Mouse (Mus musculus): Measurements from ENCODE around the gene Vmn2r7. TPM values are rescaled to one million over a fixed set of nuclear protein-coding genes. Genes with fewer than 3 reads are reported as not detected.
"Not testable (repeated sequence)": the region's sequence is repeated elsewhere in the genome, so short reads cannot be mapped to it uniquely, and the experiment has no call there.

The Vmn2r7 gene
- not detected in 2 replicates for polyA plus RNA-seq (2014; fragmentation: Nextera tagmentation; extraction: Ambion mirVana)

GRCm38 (mm10) chr3:64844665-64845064, at the start of gene Vmn2r7:
Gene Vmn2r7, minus strand, starts transcription at chr3:64844765.
- H3K4me1 ChIP-seq (ENCODE audit: control insufficient read depth, insufficient read depth, low read length); H3K9me3 ChIP-seq (ENCODE audit: control insufficient read depth, low read length); DNase-seq (ENCODE audit: low spot score); H3K4me2 ChIP-seq (ENCODE audit: low read depth, low read length); H3K27ac ChIP-seq (replicated peaks; ENCODE audit: low read depth, low read length); H3K4me3 ChIP-seq (ENCODE audit: low read depth, low read length); ATAC-seq (ENCODE audit: low read depth); H3K9ac ChIP-seq (ENCODE audit: low read depth, low read length); H3K27me3 ChIP-seq (replicated peaks; ENCODE audit: control insufficient read depth, insufficient read depth, low read length); H3K36me3 ChIP-seq (ENCODE audit: control insufficient read depth, insufficient read depth, low read length): not testable (repeated sequence)
- 79% methylated on average over 2 of the region's 3 CpGs for WGBS

DNA sequence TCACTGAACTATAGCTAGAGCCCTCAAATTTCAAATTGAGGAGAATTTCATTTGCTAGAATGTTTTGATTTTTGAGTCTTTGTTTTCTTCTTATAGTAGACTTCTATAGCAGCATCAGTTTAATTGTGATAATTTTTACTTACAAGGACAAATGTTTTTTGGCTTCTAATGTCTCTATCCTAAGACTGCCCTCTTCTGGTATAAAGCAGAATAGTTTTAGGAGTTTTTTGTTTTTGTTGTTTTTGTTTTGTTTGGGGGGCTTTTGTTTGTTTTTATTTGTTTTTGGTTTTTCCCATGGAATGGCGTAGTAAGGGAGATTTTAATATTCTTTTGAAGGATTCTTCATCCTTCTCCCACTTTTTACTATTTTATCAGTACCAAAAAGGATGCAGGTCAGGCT, 45.2 kb upstream of the Vmn2r7 start:
- WGBS: 50% methylated on average over 1 of the region's 1 CpGs
- no peak for DNase-seq (ENCODE audit: low spot score)

GRCm38 (mm10) chr3:64878199-64878977, 33.8 kb upstream of the Vmn2r7 start:
- H3K4me3 ChIP-seq (ENCODE audit: low read depth, low read length): no peak overlapping the region
- H3K9ac ChIP-seq (ENCODE audit: low read depth, low read length): no peak overlapping the region
- ATAC-seq (ENCODE audit: low read depth): no peak
- H3K4me1 ChIP-seq (ENCODE audit: control insufficient read depth, insufficient read depth, low read length): no peaks in the 10 kb centered on the region
- no peaks in the 10 kb centered on the region for H3K9me3 ChIP-seq (ENCODE audit: control insufficient read depth, low read length)
- no peaks in the 10 kb centered on the region for H3K27me3 ChIP-seq (replicated peaks; ENCODE audit: control insufficient read depth, insufficient read depth, low read length)
- WGBS: 50% methylated on average over 3 of the region's 3 CpGs
- H3K4me2 ChIP-seq (ENCODE audit: low read depth, low read length): no peak overlapping the region
- H3K27ac ChIP-seq (replicated peaks; ENCODE audit: low read depth, low read length): no peak overlapping the region
- H3K36me3 ChIP-seq (ENCODE audit: control insufficient read depth, insufficient read depth, low read length): no peaks in the 10 kb centered on the region
- DNase-seq (ENCODE audit: low spot score): peak; percentile 5

More for the DNA sequence above, 45.2 kb upstream of the Vmn2r7 start:
- H3K9me3 ChIP-seq (ENCODE audit: control insufficient read depth, low read length): no peaks in the 10 kb centered on the region
- H3K4me1 ChIP-seq (ENCODE audit: control insufficient read depth, insufficient read depth, low read length): no peaks in the 10 kb centered on the region
- H3K9ac ChIP-seq (ENCODE audit: low read depth, low read length): no peak overlapping the region
- no peaks in the 10 kb centered on the region for H3K36me3 ChIP-seq (ENCODE audit: control insufficient read depth, insufficient read depth, low read length)
- no peaks in the 10 kb centered on the region for H3K27me3 ChIP-seq (replicated peaks; ENCODE audit: control insufficient read depth, insufficient read depth, low read length)
- H3K27ac ChIP-seq (replicated peaks; ENCODE audit: low read depth, low read length): no peak overlapping the region
- no peak overlapping the region for H3K4me2 ChIP-seq (ENCODE audit: low read depth, low read length)
- ATAC-seq (ENCODE audit: low read depth): no peak
- no peak overlapping the region for H3K4me3 ChIP-seq (ENCODE audit: low read depth, low read length)

DNA sequence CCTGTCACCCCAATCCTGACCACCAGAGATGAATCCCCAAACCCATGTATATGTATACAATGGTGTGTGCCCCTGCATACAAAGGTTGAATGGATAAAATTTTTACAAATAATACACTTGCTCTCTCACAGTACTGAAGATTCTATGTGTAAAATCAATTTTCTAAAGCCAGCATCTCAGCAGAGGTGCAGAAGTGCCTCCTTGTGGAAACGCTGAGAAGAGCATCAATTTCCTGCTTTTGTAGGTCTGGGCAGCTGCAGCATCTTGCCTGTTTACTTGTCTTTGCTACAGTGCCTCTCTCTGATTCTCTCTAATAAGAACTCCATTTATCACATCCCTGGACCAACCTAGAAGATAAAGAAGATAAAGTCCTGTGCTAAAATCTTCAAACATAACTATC, 32.1 kb upstream of the Vmn2r7 start:
- H3K27me3 ChIP-seq (replicated peaks; ENCODE audit: control insufficient read depth, insufficient read depth, low read length): no peaks in the 10 kb centered on the region
- H3K9ac ChIP-seq (ENCODE audit: low read depth, low read length): no peak overlapping the region
- DNase-seq (ENCODE audit: low spot score): no peak
- no peak overlapping the region for H3K4me2 ChIP-seq (ENCODE audit: low read depth, low read length)
- no peaks in the 10 kb centered on the region for H3K9me3 ChIP-seq (ENCODE audit: control insufficient read depth, low read length)
- WGBS: 51% methylated on average over 1 of the region's 1 CpGs
- no peaks in the 10 kb centered on the region for H3K36me3 ChIP-seq (ENCODE audit: control insufficient read depth, insufficient read depth, low read length)
- no peak for ATAC-seq (ENCODE audit: low read depth)
- H3K4me3 ChIP-seq (ENCODE audit: low read depth, low read length): no peak overlapping the region
- H3K4me1 ChIP-seq (ENCODE audit: control insufficient read depth, insufficient read depth, low read length): no peaks in the 10 kb centered on the region
- H3K27ac ChIP-seq (replicated peaks; ENCODE audit: low read depth, low read length): no peak overlapping the region

- Histone ChIP-seq H3K9ac (ENCODE audit: low read depth, low read length) (no peak overlapping the region), H3K4me3 (ENCODE audit: low read depth, low read length) (no peak overlapping the region), H3K36me3 (ENCODE audit: control insufficient read depth, insufficient read depth, low read length) (no peaks in the 10 kb centered on the region), H3K4me2 (ENCODE audit: low read depth, low read length) (no peak overlapping the region), H3K27me3 (replicated peaks; ENCODE audit: control insufficient read depth, insufficient read depth, low read length) (no peaks in the 10 kb centered on the region), H3K27ac (replicated peaks; ENCODE audit: low read depth, low read length) (no peak overlapping the region), H3K4me1 (ENCODE audit: control insufficient read depth, insufficient read depth, low read length) (no peaks in the 10 kb centered on the region), H3K9me3 (ENCODE audit: control insufficient read depth, low read length) (no peaks in the 10 kb centered on the region)
- WGBS: 86% methylated on average over 2 of the region's 2 CpGs
- ATAC-seq (ENCODE audit: low read depth) (no peak), DNase-seq (ENCODE audit: low spot score) (no peak)
These were observed 1.7 kb downstream of the Vmn2r7 start for GRCm38 (mm10) chr3:64842881-64843280.

- Histone ChIP-seq H3K4me2 (ENCODE audit: low read depth, low read length) (no peak overlapping the region), H3K9ac (ENCODE audit: low read depth, low read length) (no peak overlapping the region), H3K27me3 (replicated peaks; ENCODE audit: control insufficient read depth, insufficient read depth, low read length) (no peaks in the 10 kb centered on the region), H3K27ac (replicated peaks; ENCODE audit: low read depth, low read length) (no peak overlapping the region), H3K4me3 (ENCODE audit: low read depth, low read length) (no peak overlapping the region), H3K9me3 (ENCODE audit: control insufficient read depth, low read length) (no peaks in the 10 kb centered on the region), H3K36me3 (ENCODE audit: control insufficient read depth, insufficient read depth, low read length) (no peaks in the 10 kb centered on the region), H3K4me1 (ENCODE audit: control insufficient read depth, insufficient read depth, low read length) (no peaks in the 10 kb centered on the region)
- WGBS: 12% methylated on average over 4 of the region's 4 CpGs
- ATAC-seq (ENCODE audit: low read depth) (no peak), DNase-seq (ENCODE audit: low spot score) (peak; percentile 59)
These were observed 2.3 kb downstream of the Vmn2r7 start for GRCm38 (mm10) chr3:64842299-64842698.

DNA sequence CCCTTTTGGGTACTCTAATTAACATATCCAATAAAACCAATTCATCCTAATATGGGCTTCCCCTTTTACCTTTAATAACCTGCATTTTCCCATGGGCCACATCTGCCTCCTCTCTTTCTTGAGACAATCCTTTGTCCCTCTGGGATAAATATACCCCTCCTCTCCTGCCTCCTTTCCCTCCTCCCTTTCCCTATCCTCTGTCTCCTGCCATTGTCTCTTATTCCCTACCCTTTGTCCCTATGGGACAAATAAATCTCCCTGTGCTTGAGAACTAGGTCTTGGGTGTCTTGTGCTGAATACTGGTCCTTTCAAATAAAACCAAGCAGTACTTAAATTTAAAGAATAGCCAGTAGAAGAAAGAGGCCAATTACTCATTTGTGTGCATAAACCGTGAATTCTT, 13.4 kb downstream of the Vmn2r7 start:
- H3K9me3 ChIP-seq (ENCODE audit: control insufficient read depth, low read length): no peaks in the 10 kb centered on the region
- peak; percentile 57; the same call in 1 of the 2 replicates for ATAC-seq (ENCODE audit: low read depth)

GRCm38 (mm10) chr3:64791245-64791591, 53.3 kb downstream of the Vmn2r7 start:
- WGBS: 49% methylated on average over 6 of the region's 6 CpGs
- ATAC-seq (ENCODE audit: low read depth) (no peak), DNase-seq (ENCODE audit: low spot score) (no peak)

More for the DNA sequence above, 13.4 kb downstream of the Vmn2r7 start:
- H3K27ac ChIP-seq (replicated peaks; ENCODE audit: low read depth, low read length): no peak overlapping the region
- no peaks in the 10 kb centered on the region for H3K4me1 ChIP-seq (ENCODE audit: control insufficient read depth, insufficient read depth, low read length)
- WGBS: 80% methylated on average over 1 of the region's 1 CpGs
- H3K9ac ChIP-seq (ENCODE audit: low read depth, low read length): no peak overlapping the region
- no peak overlapping the region for H3K4me3 ChIP-seq (ENCODE audit: low read depth, low read length)
- no peak overlapping the region for H3K4me2 ChIP-seq (ENCODE audit: low read depth, low read length)
- peak; percentile 6 for DNase-seq (ENCODE audit: low spot score)
- H3K36me3 ChIP-seq (ENCODE audit: control insufficient read depth, insufficient read depth, low read length): no peaks in the 10 kb centered on the region
- H3K27me3 ChIP-seq (replicated peaks; ENCODE audit: control insufficient read depth, insufficient read depth, low read length): no peaks in the 10 kb centered on the region

More at GRCm38 (mm10) chr3:64791245-64791591, 53.3 kb downstream of the Vmn2r7 start:
- no peaks in the 10 kb centered on the region for H3K4me1 ChIP-seq (ENCODE audit: control insufficient read depth, insufficient read depth, low read length)
- H3K4me2 ChIP-seq (ENCODE audit: low read depth, low read length): no peak overlapping the region
- H3K27ac ChIP-seq (replicated peaks; ENCODE audit: low read depth, low read length): no peak overlapping the region
- H3K36me3 ChIP-seq (ENCODE audit: control insufficient read depth, insufficient read depth, low read length): no peaks in the 10 kb centered on the region
- no peak overlapping the region for H3K4me3 ChIP-seq (ENCODE audit: low read depth, low read length)
- H3K9me3 ChIP-seq (ENCODE audit: control insufficient read depth, low read length): no peaks in the 10 kb centered on the region
- H3K27me3 ChIP-seq (replicated peaks; ENCODE audit: control insufficient read depth, insufficient read depth, low read length): 0 out of 2 replicates have a peak, but pooled peaks cover 2% of the 10 kb centered on the region
- no peak overlapping the region for H3K9ac ChIP-seq (ENCODE audit: low read depth, low read length)

Measured in embryonic facial prominence, embryonic 14.5 days (tissue).